Mouse (Mus musculus) urinary bladder, postnatal 14 days (tissue): Measurements from ENCODE around the gene Nfib.
A peak's percentile ranks its signal among the peaks of the same experiment; 100 is the strongest.

Experiments used
- DNase-seq: peaks from one replicate; pipeline ENCODE4 v3.0.0; 2021; ENCODE audit warnings: low spot score

Gene Nfib

GRCm38 (mm10) chr4:82540466-82540990, 165.0 kb downstream of the Nfib start:
- no peak for DNase-seq

DNA sequence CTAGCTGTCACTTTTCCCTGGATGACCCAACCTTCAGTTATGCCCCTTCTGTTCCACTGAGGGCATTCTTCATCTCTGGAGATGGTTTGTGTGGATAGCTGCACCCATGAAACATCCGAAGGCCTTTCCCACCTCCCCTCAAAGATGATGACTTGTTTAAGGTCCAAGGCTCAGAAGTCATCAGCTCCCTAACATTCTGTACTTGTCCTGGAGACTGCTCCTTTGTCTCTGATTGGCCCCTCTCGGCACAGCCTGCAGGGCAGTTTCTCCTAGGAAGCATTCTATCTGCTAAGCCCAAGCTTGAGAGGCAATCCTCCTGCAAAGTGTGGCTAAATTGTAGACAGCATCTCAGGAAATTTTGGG, 165.5 kb downstream of the Nfib start:
- no peak for DNase-seq

DNA sequence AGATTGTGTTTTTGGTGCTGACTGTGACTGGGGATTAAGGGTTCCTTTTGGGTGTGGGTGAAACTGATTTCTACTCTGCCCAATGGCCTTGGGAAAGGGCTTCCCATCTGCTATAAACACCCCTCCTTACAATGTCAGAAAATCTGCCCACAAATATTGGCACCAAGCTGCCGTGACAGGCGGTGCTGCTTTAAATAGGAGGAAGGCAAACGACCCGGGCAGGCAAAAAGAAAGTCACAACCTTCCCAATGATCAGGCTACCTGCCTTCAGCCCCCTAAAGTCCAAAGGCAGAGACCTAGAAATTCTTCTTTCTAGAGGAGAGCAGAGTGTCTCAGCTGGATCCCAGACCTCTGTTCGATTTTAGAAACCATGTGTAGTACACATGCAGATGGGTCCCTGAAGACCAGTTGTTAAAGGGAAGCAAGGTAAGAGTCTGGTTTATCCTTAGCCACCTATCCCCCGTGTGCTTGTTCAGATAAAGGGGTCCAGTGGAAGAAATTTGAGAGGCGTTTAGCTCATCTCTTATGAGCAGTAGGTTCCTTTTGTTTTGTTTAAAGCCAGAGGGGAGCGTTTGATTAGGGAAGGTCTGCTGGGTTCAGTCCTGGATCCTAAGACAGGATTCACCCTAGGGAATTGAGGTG, 166.0 kb downstream of the Nfib start:
- DNase-seq = no peak

DNA sequence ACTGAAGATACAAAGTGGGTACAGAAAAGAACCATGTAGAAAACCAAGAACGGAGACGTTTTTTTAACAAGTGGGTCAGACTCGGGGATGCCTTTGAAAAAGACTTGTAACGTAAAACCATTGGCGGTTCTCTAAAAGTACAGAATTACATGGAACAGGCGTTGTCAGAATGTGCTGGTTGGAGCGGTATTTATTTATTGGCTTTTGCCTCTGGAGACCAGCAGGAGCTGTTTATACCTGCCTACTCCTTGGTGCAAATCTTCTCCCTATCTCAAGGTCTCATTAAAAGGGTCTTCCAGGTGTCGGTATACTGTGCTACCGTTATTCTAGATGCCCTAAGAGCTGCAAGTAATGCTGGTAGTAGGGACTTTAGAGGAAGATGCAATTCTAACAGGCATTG, 166.7 kb downstream of the Nfib start:
- no peak for DNase-seq

DNA sequence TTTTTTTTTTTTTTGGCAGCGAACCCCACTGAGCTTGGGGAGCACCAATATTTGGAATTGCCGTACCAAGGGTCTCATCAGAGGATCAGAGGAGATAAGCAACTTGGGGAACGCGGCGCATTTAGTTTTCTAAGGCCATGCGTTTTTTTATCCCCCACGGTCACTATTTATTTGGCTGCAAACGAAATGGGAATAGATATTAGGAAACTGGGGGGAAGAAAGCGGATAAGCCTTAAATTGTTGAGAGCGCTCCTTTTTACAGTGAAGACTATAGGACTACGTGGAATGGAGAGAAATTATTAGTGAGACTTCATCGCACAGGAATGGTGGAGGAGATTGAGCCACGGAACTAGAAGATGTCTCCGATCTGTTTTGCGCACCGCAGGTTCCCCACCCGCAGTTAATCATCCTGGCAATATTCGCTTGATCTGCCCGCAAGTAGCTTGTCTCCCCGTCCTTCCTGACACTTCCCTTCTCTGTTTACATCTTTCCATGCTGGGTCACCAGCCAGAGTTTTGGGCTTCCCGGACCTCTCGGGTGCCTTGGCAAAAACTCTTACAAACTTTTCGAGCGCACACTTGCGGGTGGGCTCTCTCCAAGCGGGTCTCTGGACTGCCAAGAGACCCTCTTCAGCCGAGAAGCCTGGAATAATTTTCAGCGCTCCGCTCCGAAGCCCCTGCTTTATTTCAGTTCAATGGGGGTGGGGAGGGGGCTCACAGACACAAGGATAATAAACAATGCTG, 167.3 kb downstream of the Nfib start:
- no peak for DNase-seq

- DNase-seq = peak; percentile 41
Observed at GRCm38 (mm10) chr4:82537279-82537967, 168.1 kb downstream of the Nfib start.

DNA sequence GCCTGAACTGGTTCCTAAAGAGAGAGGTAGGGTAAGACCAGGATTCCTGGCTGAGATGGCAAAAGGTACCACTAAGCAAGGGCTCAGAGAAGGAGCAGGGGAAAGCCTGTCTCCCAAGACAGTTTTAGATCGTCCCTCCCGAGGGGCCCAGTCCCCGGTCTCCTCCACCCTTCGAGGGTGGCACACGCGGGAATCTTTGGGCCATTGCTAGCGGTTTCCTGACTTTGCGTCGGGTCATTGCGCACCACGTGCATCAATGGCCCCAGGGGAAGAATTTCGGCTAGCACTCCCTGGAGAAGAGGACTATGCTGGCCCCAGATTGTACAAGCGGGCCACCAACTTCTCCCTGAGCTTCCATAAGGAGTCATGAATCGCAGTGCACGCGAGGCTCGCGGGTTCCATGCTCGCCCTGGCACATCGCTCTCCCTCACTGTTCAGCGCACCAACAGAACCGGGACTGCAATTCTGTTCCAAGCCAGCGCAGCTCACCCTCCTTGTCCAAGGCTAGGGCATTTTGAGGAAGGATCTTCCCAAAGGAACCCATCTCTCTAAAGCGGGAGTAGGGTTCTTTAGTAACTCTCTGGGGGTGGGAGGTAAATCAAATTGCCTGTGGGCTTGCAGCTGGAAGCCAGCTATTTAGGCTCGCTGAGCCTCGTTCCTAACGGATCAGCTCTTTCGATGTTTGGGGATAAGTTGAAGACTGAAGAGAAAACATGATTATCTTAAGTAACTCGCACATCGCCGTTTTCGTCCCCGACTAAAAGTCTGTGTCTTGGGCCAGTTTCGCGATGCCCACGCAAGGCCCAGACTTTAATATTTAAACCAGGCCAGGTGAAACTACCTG, 168.9 kb downstream of the Nfib start:
- DNase-seq = no peak

GRCm38 (mm10) chr4:82535606-82536434, 169.7 kb downstream of the Nfib start:
- no peak for DNase-seq

DNA sequence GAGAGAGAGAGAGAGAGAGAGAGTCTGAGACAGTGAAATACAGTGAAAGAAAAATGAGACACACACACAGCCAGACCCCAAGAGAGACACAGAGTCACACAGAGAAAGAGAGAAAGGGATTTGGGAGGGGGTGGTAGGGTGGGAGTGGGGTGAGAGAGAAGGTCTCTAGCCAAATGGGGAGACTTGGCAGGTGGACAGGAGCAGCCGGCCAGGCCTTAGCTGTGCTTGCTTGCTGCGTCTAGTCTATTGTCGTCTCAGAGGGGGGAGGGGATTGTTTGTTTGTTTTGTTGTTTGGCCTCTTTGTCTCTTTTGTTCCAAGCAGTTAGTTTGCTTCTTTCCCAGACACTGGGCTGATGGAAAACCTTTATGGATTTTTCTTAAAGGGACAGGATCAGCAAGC, 172.3 kb downstream of the Nfib start:
- DNase-seq = no peak

DNA sequence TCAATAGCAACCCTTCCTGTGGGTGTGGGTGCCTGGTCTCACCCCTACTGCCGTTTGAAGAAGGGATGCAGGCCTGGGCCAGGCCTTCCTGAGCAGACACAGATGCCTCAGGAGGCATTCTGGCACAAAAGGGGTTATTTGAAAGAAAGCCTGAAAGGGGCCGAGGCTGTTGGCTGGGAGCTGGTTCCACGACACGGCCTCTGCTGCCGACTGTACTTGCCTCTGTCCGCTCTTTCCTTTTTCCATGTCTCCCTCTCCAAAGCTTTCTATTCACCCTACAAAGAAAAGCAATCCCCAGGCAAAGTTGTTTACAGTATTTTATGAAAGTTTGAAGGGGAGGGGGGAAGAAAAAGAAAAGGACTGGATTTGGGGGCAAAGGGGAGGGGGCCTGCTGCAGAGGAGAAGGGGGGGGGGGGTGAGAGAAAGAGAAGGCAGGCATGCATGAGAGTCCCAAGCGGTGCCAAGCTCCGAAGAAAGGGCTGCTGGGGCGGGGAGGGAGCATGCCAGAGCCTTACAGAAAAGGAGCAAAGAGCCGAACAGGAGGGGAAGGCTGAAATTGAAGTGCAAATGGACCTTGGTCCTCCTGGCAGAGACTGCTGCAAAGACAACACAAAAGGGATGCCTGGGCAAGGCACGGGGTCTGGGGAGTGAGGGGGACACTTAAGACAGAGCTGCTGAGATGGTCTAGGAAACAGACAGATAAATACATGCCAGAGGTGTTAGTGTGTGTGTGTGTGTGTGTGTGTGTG, 172.9 kb downstream of the Nfib start:
- no peak for DNase-seq

- DNase-seq = no peak
Observed at GRCm38 (mm10) chr4:82531977-82532376, 173.6 kb downstream of the Nfib start.

DNA sequence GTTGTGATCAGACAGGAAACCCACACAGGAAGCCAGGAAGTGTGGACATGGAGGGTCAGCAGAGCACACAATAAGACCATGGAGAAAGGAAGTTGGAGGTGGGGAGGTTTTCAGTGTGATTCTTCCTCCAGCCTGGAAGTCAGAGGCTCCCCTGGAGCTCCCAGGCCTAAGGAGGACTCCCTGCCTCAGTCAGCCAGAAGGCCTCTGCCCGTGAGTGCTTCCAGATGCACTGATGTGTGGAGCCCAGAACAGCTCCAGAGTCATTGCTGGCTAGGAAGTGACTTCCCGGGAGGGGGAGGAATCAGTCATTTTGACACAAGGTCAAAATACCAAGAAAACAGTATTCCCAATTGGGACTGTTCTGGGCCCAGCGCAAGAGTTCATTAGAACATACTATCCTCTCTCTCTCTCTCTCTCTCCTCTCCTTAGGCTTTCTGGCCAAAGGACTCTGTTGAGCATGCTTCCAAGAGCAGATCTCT, 174.6 kb downstream of the Nfib start:
- no peak for DNase-seq

DNA sequence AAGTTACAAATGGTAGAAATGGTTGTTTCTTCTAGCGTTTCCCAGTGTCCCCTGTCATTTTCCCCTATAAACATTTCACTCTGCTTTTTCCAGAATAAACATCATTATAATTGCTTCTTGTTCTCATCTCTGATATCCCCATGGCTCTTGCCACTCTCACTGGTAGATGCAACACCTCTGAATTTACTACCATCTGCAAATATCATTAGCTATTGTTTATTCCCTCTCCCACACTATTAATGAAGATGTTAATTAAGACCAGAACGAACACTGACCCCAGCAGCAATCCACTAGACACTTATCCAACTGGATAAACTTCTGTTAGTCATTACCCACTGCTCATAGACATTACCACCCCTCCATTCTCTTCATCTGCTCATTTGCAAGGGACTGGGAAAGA, 176.6 kb downstream of the Nfib start:
- no peak for DNase-seq

GRCm38 (mm10) chr4:82519935-82520334, 185.6 kb downstream of the Nfib start:
- no peak for DNase-seq

DNA sequence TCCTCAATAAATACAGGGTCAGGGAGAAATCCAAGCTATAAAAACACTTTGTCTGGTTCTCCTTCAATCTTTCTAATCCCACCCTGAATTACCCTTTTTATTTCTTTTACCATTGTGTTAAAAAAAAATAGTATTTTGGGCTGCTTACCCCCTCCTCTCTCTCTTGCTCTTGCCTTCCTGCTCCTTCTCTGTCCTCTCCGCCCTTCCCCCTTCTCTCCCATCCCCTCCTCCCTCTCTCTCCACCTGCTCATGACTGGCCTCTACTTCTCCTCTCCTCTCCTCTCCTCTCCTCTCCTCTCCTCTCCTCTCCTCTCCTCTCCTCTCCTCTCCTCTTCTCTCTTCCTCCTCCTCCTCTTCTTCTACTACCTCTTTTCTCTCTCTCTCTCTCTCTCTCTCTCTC, 187.4 kb downstream of the Nfib start:
- no peak for DNase-seq

DNA sequence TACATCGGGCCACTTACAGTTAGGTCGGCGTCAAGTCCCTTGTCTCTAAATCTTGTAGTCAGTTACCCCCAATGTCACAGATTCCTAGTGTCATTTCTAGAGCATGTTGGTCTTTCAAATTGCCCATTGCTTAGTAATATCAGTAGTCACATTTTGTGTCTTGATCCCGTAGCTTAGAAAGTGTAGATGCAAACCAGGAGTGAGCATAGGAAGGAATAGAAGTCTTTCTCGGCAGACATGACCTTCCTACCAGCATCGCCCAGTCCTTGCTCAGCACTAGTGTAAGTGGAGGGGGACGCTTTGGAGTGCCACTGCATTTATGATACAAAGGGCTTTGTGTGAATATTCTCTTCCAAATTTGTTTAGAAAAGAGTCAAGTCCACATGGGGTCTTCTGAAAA, 188.2 kb downstream of the Nfib start:
- no peak for DNase-seq

- DNase-seq = no peak
Observed at GRCm38 (mm10) chr4:82516211-82516795, 189.2 kb downstream of the Nfib start.

- DNase-seq = no peak
Observed at GRCm38 (mm10) chr4:82514921-82515320, 190.6 kb downstream of the Nfib start.

DNA sequence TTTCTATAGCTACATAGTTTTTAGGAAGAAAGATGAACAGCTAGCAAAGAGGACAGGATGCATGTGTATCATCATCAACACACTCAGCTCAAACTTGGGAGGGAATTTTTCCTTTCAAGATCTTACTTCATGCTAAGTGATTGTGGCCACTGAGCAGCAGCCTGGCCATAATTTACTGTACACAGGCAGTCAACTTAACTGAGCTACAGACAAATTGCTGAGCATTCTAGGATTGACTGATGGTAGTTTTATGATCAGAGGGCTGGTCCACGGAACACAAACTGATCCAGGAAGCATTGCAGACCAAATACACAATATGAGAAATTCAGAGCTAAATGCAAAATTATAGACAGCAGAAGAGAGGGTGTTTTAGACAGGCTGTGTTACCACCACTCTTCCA, 191.2 kb downstream of the Nfib start:
- DNase-seq = no peak

DNA sequence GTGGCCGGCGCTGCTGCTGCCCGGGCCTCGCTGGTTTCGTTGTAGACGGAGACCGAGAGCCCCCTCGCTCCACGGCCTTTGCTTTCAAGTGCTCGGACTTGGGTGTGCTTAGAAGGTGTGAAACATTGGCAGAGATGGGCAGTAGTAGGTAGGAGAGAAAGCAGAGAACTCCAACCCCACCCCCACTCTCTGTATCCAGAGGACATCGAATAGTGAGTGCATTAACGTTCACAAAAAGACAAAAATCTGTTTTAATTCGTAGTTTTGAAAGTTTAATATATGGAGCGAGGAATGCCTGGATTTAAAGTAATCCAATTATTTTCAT, 192.2 kb downstream of the Nfib start:
- DNase-seq = no peak
